In genomic region chr1:182095240-182095741, GRCm38 (mm10) we compare ENCODE assay signal across 8 mouse cellular contexts. TPM values are rescaled to one million over a fixed set of nuclear protein-coding genes. Genes with fewer than 3 reads are reported as not detected.
A peak's percentile ranks its signal among the peaks of the same experiment; 100 is the strongest.
DNase-seq lines count a peak whose midpoint lies in the region; ATAC-seq lines count a peak whose summit lies in the region.

No protein-coding gene starts in this region.

- H3K4me3 ChIP-seq in forebrain, embryonic 12.5 days (replicated peaks), result no peak overlapping the region

- intact Hi-C loops in left cerebral cortex, postnatal 14 days (cut with DNase I), result no loop called here

- peaks cover 21% of the 10 kb centered on the region for H3K4me1 ChIP-seq in forebrain, embryonic 12.5 days

- peak; percentile 18 to 45 for DNase-seq in left cerebral cortex, postnatal 14 days (ENCODE audit: low spot score in 2 of 2)
- no peak for DNase-seq in left cerebral cortex, adult 11 months (ENCODE audit: low spot score)
- DNase-seq in NIH3T3 (ENCODE audit: low read depth), result peak; percentile 98
- DNase-seq in kidney, adult 8-10 months, result peak; percentile 42 to 56
- DNase-seq in right cerebral cortex, postnatal 14 days, result peak; percentile 50
- DNase-seq in embryo, embryonic 10 days (ENCODE audit: low spot score), result no peak
- DNase-seq in urinary bladder, adult 18-20 months (ENCODE audit: low spot score in 2 of 2), result no peak

- H3K9me3 ChIP-seq in forebrain, embryonic 12.5 days, result no peaks in the 10 kb centered on the region

- ATAC-seq in forebrain, embryonic 12.5 days (ENCODE audit: low FRiP score), result no peak

- WGBS in forebrain, embryonic 12.5 days, result 15% methylated on average over 10 of the region's 10 CpGs

- peak overlapping the region; percentile 56; the same call in 1 of the 2 replicates for H3K27ac ChIP-seq in forebrain, embryonic 12.5 days

- peak overlapping the region; percentile 21; the same call in 1 of the 2 replicates for H3K4me2 ChIP-seq in forebrain, embryonic 12.5 days

- H3K9ac ChIP-seq in forebrain, embryonic 12.5 days, result no peak overlapping the region

- H3K36me3 ChIP-seq in forebrain, embryonic 12.5 days (replicated peaks), result no peaks in the 10 kb centered on the region

- H3K27me3 ChIP-seq in forebrain, embryonic 12.5 days, result 0 out of 2 replicates have a peak, but pooled peaks cover 3% of the 10 kb centered on the region

RNA-seq across cellular contexts. Expression of gene Srp9, which starts 29.2 kb away (rescaled TPM):
- 10 to 100 TPM; 55.2 to 57.1 TPM for total RNA-seq in left cerebral cortex, postnatal 14 days (2021)
- polyA plus RNA-seq in forebrain, embryonic 12.5 days (2016; fragmentation: Nextera tagmentation; extraction: Ambion mirVana), result 156 and 160 TPM in 2 replicates

Comparison
In these comparisons a context has a peak if more than half of its experiments do, and no peak if none do; other contexts are left out.
1. DNase-seq: peak in left cerebral cortex, postnatal 14 days (2 of 2), NIH3T3 (single experiment), kidney, adult 8-10 months (2 of 2) and right cerebral cortex, postnatal 14 days (single experiment); none in left cerebral cortex, adult 11 months (single experiment), embryo, embryonic 10 days (single experiment) and urinary bladder, adult 18-20 months (0 of 2).